Mouse (Mus musculus) T-helper 2 cell (primary cell): ENCODE data around the gene Gm5460.

Experiments
- in situ Hi-C: fragments of 300-600 bp; cut with MboI, MseI; formaldehyde crosslinking; loops from one replicate; pipeline ENCODE4 v1.15.1; 2025; ENCODE audit warnings: high pct_unique_total_duplicates

Gene Gm5460

DNA sequence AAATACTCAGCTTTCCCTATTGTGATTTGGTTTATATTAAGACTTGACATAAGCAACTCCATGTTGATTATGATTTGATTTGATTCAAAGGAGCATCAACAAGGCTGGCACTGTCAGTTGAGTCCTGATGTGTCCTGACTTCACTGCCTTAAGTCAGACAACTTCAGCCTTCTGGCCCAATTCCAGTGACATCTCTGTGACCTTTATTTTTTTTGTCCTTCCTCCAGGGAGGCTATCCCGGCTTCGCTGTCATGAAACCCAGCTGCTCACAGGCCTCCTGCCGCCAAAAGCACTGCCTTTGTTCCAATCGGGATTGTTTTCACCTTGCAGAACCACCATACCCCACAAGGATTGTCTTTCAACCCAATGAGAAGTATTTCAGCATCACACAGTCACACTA is 58.8 kb downstream of the Gm5460 start:
- in situ Hi-C loops: no loop called here

DNA sequence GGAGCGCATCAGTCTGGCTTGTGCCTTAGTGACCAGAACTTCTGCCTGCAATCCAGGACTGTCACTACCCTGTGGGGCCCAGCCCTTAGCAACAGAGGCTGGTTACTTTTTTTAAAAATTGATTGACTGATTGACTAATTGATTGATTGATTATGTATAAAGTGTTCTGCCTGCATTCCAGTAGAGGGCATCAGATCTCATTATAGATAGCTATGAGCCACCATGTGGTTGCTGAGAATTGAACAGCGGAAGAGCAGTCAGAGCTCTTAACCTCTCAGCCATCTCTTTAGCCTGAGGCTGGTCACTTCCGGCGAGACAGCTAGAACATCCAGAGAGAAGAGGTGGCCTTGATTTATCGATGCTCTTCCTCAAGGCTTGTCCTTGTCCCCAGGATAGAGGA is 60.7 kb downstream of the Gm5460 start:
- in situ Hi-C loops: no loop called here

DNA sequence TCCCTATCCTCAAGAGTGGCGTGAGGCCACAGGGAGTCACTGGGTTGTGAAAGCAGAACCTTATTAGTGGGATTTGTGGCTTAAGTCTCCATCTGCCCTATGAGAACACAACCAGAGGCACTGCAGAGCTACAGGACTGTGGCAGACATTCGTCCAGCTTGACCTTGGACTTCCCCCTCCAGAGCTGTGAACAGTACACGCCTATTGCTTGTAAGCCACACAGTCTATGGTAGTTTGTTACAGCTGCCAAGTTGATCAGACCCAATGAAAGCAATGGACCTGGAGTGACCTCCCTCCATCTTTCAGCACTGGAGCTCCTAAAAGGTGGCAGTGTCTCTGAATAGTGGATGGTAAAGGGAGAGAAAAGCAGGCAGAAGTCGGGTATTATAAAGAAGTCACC is 61.7 kb downstream of the Gm5460 start:
- in situ Hi-C loops: no loop called here

DNA sequence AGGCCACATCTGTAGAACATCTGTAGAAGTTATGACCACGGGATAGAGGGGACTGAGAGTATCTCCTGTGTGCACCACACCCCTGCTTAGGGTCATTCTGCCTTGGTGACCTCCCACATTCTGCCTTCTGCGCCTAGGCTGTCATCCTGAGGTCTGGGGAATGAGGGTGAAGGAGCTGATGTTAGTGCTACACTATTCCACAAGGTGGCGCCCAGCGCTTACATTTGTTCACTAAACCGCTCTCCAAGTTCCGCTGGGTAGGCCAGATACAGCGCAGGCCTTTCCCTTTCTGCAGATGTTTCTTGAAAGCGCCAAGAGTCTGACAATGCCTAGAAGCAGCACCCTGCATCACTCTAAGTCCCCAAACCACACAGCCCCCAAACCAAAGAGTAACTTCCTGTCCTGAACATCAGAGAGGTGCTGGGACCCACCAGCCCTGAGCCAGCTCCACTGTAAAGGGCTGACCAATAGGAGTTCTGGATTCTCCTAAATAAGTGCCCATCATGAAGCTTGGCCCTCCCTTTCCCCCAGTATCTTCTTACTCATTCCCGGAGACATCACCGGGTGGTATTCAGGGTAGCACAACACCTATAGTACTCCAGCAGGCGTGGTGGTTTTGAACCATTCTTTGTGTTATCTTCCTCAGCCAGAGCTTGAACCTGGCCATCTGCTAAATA is 63.9 kb downstream of the Gm5460 start:
- in situ Hi-C loops: loop anchor here (5.0 kb wide), 2 partner anchors 322 to 492 kb away; no protein-coding TSS in a partner anchor

DNA sequence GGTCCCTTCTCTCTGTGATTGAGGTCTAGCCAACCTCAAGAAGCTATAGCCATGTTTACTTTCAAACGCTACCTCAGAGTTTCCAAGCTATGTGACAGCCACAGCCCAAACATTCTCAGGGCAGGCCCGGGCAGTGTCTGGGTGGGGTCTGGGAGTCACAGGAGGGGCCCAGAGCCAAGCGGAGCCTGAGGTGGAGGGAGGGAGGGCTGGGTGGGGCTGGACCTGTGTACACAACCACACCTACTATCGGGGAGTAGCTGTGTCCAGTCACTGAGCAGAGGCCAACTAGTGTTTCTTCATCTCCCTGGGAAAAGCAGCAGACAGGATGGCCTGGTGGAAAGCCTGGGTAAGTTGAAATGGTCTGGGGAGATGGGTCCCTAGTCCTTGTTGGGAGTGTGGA is 69.2 kb downstream of the Gm5460 start, which contains the start of gene Anxa8:
TSS of gene Anxa8 (plus strand) at position 251 of the 400 bp plus-strand sequence.
- in situ Hi-C loops: no loop called here

DNA sequence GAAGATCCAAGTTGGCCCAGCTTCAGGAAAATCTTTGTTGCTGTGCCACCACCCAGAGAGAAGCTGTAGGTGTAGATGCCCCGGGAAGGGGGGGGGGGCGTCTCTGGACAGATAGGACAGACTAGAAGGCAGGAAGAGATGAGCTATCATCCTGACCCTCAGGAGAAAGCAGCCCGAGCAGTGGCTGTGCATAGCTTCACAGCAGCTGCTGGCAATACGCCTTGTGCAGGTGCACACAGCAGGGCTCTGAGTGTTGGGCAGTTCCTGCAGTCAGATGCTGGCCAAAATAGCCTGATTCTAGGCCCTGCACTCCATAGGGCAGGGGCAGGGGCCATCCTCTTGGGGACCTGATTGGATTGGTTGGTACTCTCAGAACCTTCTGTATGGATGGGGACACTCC is 70.2 kb downstream of the Gm5460 start:
- in situ Hi-C loops: no loop called here

DNA sequence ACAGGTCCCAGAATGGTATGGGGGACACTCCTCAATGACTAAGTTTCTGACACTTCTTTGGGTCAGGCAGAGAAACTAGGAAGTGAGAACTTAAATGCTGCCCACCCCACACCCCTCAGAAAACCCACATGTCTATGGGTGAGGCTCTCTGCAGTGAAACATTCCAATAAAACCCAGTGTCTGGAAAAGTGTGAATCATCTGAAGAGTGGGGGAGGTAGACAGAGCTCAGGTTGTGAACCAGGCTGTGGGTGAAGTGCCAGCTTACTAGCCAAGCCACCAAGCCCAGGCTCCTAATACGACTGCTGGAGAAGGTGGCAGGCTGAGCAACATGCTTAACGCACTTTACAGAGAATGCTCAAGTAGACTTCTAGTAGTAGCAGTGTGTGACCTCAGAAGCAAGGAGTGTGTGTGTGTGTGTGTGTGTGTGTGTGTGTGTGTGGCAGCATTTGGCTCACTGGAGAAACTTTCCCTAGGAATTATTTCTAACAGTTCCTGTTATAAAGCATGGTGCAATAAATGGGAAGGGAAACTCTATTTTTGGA is 71.4 kb downstream of the Gm5460 start:
- in situ Hi-C loops: no loop called here

DNA sequence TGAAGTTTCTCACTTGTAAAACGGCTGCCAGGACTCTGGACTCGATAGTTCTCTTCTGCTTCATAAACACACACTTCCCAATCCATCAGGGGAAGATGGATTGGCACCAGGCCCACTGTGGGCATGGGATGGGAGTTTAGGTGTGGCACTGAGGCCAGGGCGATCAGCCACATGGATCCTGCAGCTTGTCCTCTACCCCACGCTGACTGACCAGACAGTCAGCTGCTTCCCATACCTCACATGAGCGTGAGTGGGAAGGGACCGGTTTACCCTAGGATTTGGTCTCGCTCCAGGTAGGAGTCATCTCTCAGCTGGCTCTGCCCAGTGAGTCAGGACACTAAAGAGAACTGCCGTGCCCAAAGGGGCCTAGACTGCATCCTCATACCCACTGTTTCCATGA is 73.2 kb downstream of the Gm5460 start:
- in situ Hi-C loops: no loop called here

DNA sequence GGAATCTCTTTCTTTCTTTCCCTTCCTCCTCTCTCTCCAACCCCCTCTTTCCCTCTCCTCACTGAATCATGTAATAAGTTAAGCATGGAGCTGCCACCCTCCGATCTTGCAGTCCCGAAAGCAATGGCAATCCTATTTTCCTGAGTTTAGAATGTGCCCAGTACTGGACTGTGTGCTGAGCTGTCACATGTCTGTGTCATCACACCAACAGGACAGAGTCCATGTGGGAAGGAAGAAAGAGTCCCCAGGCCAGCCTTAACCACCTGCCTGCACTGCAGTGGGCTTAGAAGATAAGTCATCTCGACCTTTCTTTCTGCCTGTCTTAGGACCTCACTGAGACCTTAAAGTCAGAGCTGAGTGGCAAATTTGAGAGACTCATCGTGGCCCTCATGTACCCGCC is 74.9 kb downstream of the Gm5460 start:
- in situ Hi-C loops: no loop called here

DNA sequence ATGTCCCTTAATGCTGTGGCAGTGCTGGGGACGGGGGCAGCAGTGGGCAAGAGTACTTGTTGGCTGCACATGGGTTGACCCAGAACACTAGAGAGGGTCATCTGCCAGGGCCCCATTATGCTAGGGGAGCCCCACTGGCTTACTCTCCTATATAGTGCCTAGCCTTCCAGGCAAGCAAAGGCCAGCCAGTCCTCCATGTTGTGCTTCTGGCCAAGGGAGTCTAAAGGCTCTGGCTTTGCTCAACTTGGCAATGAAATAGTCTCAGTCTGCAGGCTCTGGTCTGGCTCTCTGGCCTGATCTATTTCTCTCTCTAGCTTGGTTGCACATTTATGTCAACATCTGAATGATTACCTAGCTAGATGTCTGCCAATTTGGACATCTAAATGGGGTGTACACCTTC is 76.3 kb downstream of the Gm5460 start:
- in situ Hi-C loops: no loop called here

DNA sequence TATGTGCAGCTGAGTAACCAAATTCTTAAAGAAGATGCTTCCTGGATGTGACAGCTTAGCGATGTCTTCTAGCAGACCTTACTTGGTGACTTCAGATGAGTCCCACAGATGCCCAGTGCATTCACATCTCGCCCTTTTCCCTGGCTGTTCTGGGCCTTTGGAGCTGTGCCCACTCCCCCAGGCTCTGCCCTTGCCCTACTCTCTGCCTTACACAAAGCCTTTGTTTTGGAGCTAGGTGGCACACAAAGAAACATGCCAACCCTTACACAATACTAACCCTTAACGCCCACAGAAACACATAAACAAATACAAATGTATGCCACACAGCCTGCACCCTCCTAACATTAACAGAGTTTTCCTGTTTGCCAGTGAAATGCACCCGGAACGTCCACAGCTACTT is 79.6 kb downstream of the Gm5460 start:
- in situ Hi-C loops: no loop called here
